Mouse (Mus musculus) hindbrain, postnatal 0 days (tissue): ENCODE measurements at regions not wholly inside any gene's neighbourhood (a gene's known extent, or its start where the extent isn't known, plus 50 kb on each side); places are given as distances from the start of the nearest gene placed in this dataset.

Source experiments
- ATAC-seq: fragments of 200-750 bp; cut with Nextera tagmentation; 2 replicates; pipeline ENCODE4 v1.8.0; 2017; ENCODE audit warnings: mild to moderate bottlenecking, moderate TSS enrichment, moderate library complexity
- DNase-seq: peaks from one replicate; pipeline ENCODE4 v3.0.0-alpha.2; 2015; ENCODE audit warnings: low spot score
- H3K27ac ChIP-seq: fragments of 300-500 bp; sonication (generic); 2 replicates; pipeline ENCODE4 v1.5.1; 2014; ENCODE audit warnings: mild to moderate bottlenecking
- H3K27me3 ChIP-seq: fragments of 300-500 bp; sonication (generic); 2 replicates; pipeline ENCODE4 v1.6.1; 2014; ENCODE audit warnings: low read length, mixed read lengths; ENCODE audit not compliant: insufficient read depth
- H3K36me3 ChIP-seq: fragments of 300-500 bp; sonication (generic); 2 replicates; pipeline ENCODE4 v1.6.1; 2014; ENCODE audit warnings: low read length, mixed read lengths; ENCODE audit not compliant: insufficient read depth
- H3K4me1 ChIP-seq: fragments of 300-500 bp; sonication (generic); 2 replicates; pipeline ENCODE4 v1.6.1; 2014; ENCODE audit warnings: antibody characterized with exemption, low read length, mixed read lengths; ENCODE audit not compliant: insufficient read depth
- H3K4me2 ChIP-seq: fragments of 300-500 bp; sonication (generic); 2 replicates; pipeline ENCODE4 v1.6.1; 2014; ENCODE audit warnings: low read depth, mild to moderate bottlenecking, low read length, moderate library complexity, mixed read lengths
- H3K4me3 ChIP-seq: fragments of 300-500 bp; sonication (generic); 2 replicates; pipeline ENCODE4 v1.5.1; 2014; ENCODE audit warnings: low read length
- H3K9ac ChIP-seq: fragments of 300-500 bp; sonication (generic); replicated peaks from 2 replicates; pipeline ENCODE4 v1.6.1; 2014; ENCODE audit warnings: mild to moderate bottlenecking, low read length, moderate library complexity, mixed read lengths
- H3K9me3 ChIP-seq: fragments of 300-500 bp; sonication (generic); 2 replicates; pipeline ENCODE4 v1.6.1; 2016; ENCODE audit warnings: low read length, mixed read lengths
- CTCF ChIP-seq: IDR thresholded peaks from 2 replicates; pipeline ENCODE4 v1.5.1; 2016; ENCODE audit warnings: antibody characterized with exemption, control low read depth, low read depth
- WGBS: fragments of 180-500 bp; shearing (Covaris S2); extraction: QIAGEN DNeasy Blood & Tissue Kit; methylation state at CpG from one replicate; pipeline ENCODE4 v1.1.7; 2014; 5-methylcytosine and 5-hydroxymethylcytosine counted together

GRCm38 (mm10) chr17:81225281-81225680 is 160.4 kb upstream of the Thumpd2 start:
- no peak overlapping the region for H3K9ac ChIP-seq
- no peak for TF ChIP-seq CTCF
- no peak overlapping the region for H3K4me3 ChIP-seq
- H3K9me3 ChIP-seq = no peaks in the 10 kb centered on the region
- ATAC-seq (no peak), DNase-seq (no peak)
- H3K27ac ChIP-seq = no peak overlapping the region
- H3K36me3 ChIP-seq = no peaks in the 10 kb centered on the region
- H3K4me1 ChIP-seq = no peaks in the 10 kb centered on the region
- H3K27me3 ChIP-seq = no peaks in the 10 kb centered on the region
- H3K4me2 ChIP-seq = no peak overlapping the region

GRCm38 (mm10) chr17:81221436-81221835 is 156.6 kb upstream of the Thumpd2 start:
- WGBS = 85% methylated on average over 3 of the region's 3 CpGs
- no peak for TF ChIP-seq CTCF

GRCm38 (mm10) chr17:81214844-81215243 is 150.0 kb upstream of the Thumpd2 start:
- Histone ChIP-seq H3K9ac (no peak overlapping the region), H3K4me2 (no peak overlapping the region), H3K27me3 (no peaks in the 10 kb centered on the region), H3K4me3 (no peak overlapping the region), H3K36me3 (no peaks in the 10 kb centered on the region), H3K9me3 (no peaks in the 10 kb centered on the region), H3K27ac (no peak overlapping the region), H3K4me1 (no peaks in the 10 kb centered on the region)
- no peak for TF ChIP-seq CTCF
- no peak for DNase-seq
- 91% methylated on average over 7 of the region's 7 CpGs for WGBS
- ATAC-seq = no peak

More at GRCm38 (mm10) chr17:81221436-81221835, 156.6 kb upstream of the Thumpd2 start:
- DNase-seq = no peak
- Histone ChIP-seq H3K4me1 (no peaks in the 10 kb centered on the region), H3K27ac (no peak overlapping the region), H3K36me3 (no peaks in the 10 kb centered on the region), H3K27me3 (no peaks in the 10 kb centered on the region), H3K4me3 (no peak overlapping the region), H3K9me3 (no peaks in the 10 kb centered on the region), H3K4me2 (no peak overlapping the region), H3K9ac (no peak overlapping the region)
- no peak for ATAC-seq

- Histone ChIP-seq H3K4me3 (no peak overlapping the region), H3K9me3 (no peaks in the 10 kb centered on the region), H3K27ac (no peak overlapping the region), H3K4me1 (no peaks in the 10 kb centered on the region), H3K36me3 (no peaks in the 10 kb centered on the region), H3K4me2 (no peak overlapping the region), H3K27me3 (no peaks in the 10 kb centered on the region), H3K9ac (no peak overlapping the region)
- WGBS = 92% methylated on average over 3 of the region's 3 CpGs
- no peak for TF ChIP-seq CTCF
- DNase-seq (no peak), ATAC-seq (no peak)
Observed at GRCm38 (mm10) chr17:81212043-81212442, 147.2 kb upstream of the Thumpd2 start.

GRCm38 (mm10) chr17:81210389-81210788 is 145.5 kb upstream of the Thumpd2 start:
- no peaks in the 10 kb centered on the region for H3K27me3 ChIP-seq
- no peaks in the 10 kb centered on the region for H3K36me3 ChIP-seq
- peaks cover 3% of the 10 kb centered on the region; the same call in 1 of the 2 replicates for H3K9me3 ChIP-seq
- no peaks in the 10 kb centered on the region for H3K4me1 ChIP-seq
- no peak overlapping the region for H3K27ac ChIP-seq
- H3K9ac ChIP-seq = no peak overlapping the region
- no peak overlapping the region for H3K4me2 ChIP-seq
- no peak for TF ChIP-seq CTCF
- no peak overlapping the region for H3K4me3 ChIP-seq
- WGBS = 65% methylated on average over 2 of the region's 2 CpGs
- peak; percentile 33 for DNase-seq
- ATAC-seq = peak; percentile 43; the same call in 1 of the 2 replicates

GRCm38 (mm10) chr17:81209323-81209722 is 144.4 kb upstream of the Thumpd2 start:
- 86% methylated on average over 3 of the region's 3 CpGs for WGBS
- DNase-seq = no peak

GRCm38 (mm10) chr17:81201052-81201451 is 136.2 kb upstream of the Thumpd2 start:
- H3K4me3 ChIP-seq = no peak overlapping the region
- no peak for DNase-seq
- TF ChIP-seq CTCF = no peak
- WGBS = 63% methylated on average over 8 of the region's 8 CpGs
- H3K27me3 ChIP-seq = no peaks in the 10 kb centered on the region
- no peak overlapping the region for H3K9ac ChIP-seq
- no peaks in the 10 kb centered on the region for H3K36me3 ChIP-seq
- ATAC-seq = no peak
- no peak overlapping the region for H3K27ac ChIP-seq
- no peaks in the 10 kb centered on the region for H3K4me1 ChIP-seq
- H3K4me2 ChIP-seq = no peak overlapping the region
- H3K9me3 ChIP-seq = peaks cover 3% of the 10 kb centered on the region; the same call in 1 of the 2 replicates

More at GRCm38 (mm10) chr17:81209323-81209722, 144.4 kb upstream of the Thumpd2 start:
- H3K36me3 ChIP-seq = no peaks in the 10 kb centered on the region
- H3K9ac ChIP-seq = no peak overlapping the region
- TF ChIP-seq CTCF = no peak
- H3K4me1 ChIP-seq = no peaks in the 10 kb centered on the region
- H3K27ac ChIP-seq = no peak overlapping the region
- ATAC-seq = no peak
- H3K27me3 ChIP-seq = no peaks in the 10 kb centered on the region
- H3K4me3 ChIP-seq = no peak overlapping the region
- H3K4me2 ChIP-seq = no peak overlapping the region
- H3K9me3 ChIP-seq = peaks cover 3% of the 10 kb centered on the region; the same call in 1 of the 2 replicates
